Mouse (Mus musculus): ENCODE results near the gene Gm3402. TPM values are rescaled to one million over a fixed set of nuclear protein-coding genes. Genes with fewer than 3 reads are reported as not detected.
"Not testable (repeated sequence)": the region's sequence is repeated elsewhere in the genome, so short reads cannot be mapped to it uniquely, and the experiment has no call there.

Gene Gm3402
- total and polyA plus RNA-seq, 2 experiments: not detected

DNA sequence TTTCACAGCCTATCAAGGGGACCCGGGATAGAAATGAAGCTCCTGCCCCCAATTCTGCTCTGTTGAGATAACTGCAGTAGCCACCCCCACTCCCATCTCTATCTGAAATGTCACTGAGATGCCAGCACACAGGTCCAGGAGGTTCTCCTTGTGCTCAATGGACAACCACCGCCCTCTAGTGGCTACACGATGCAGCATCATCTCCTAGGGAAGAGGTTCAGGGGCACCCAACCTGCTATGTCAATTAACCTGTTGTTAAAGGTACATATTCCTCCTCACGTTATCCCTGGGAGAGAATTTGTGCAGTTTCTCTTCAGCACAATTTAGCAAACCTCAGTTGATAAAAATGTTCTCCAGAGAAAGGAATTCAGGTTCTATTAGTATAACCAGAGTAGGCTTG lies 34.4 kb upstream of the Gm3402 start:
- DNase-seq (ENCODE audit: extremely low read depth, low read depth, low spot score); H3K9ac ChIP-seq (ENCODE audit: low read depth, low read length); H3K4me1 ChIP-seq (ENCODE audit: control insufficient read depth, insufficient read depth, low read length); H3K79me2 ChIP-seq (ENCODE audit: control insufficient read depth, insufficient read depth, low read length); H3K27ac ChIP-seq (replicated peaks; ENCODE audit: insufficient read depth, low read depth, low read length); H3K27me3 ChIP-seq (ENCODE audit: control insufficient read depth, insufficient read depth, low read length); H3K4me3 ChIP-seq (ENCODE audit: insufficient read depth, low read depth, low read length); H3K36me3 ChIP-seq (ENCODE audit: control insufficient read depth, insufficient read depth, low read length): not testable (repeated sequence)
- TF ChIP-seq CTCF (IDR thresholded peaks at IDR 0.05; ENCODE audit: low read depth, low read length): peak; percentile 43
- under 1% methylated on average over 4 of the region's 4 CpGs for WGBS

- H3K27me3 ChIP-seq (ENCODE audit: control insufficient read depth, insufficient read depth, low read length); H3K27ac ChIP-seq (replicated peaks; ENCODE audit: insufficient read depth, low read depth, low read length); H3K4me1 ChIP-seq (ENCODE audit: control insufficient read depth, insufficient read depth, low read length); H3K4me3 ChIP-seq (ENCODE audit: insufficient read depth, low read depth, low read length); H3K9ac ChIP-seq (ENCODE audit: low read depth, low read length); H3K79me2 ChIP-seq (ENCODE audit: control insufficient read depth, insufficient read depth, low read length); DNase-seq (ENCODE audit: extremely low read depth, low read depth, low spot score); H3K36me3 ChIP-seq (ENCODE audit: control insufficient read depth, insufficient read depth, low read length): not testable (repeated sequence)
- WGBS: 79% methylated on average over 3 of the region's 3 CpGs
Measured at GRCm38 (mm10) chr5:146481665-146482064, 32.3 kb upstream of the Gm3402 start, which contains the start of gene Gm6408. Gene Gm6408 (plus strand): TSS chr5:146481965.

DNA sequence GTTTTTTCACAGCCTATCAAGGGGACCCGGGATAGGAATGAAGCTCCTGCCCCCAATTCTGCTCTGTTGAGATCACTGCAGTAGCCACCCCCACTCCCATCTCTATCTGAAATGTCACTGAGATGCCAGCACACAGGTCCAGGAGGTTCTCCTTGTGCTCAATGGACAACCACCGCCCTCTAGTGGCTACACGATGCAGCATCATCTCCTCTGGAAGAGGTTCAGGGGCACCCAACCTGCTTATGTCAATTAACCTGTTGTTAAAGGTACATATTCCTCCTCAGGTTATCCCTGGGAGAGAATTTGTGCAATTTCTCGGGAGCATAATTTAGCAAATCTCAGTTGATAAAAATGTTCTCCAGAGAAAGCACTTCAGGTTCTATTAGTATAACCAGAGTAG lies 25.0 kb upstream of the Gm3402 start:
- not testable (repeated sequence) for H3K36me3 ChIP-seq (ENCODE audit: control insufficient read depth, insufficient read depth, low read length); H3K9ac ChIP-seq (ENCODE audit: low read depth, low read length); H3K4me3 ChIP-seq (ENCODE audit: insufficient read depth, low read depth, low read length); H3K4me1 ChIP-seq (ENCODE audit: control insufficient read depth, insufficient read depth, low read length); H3K27me3 ChIP-seq (ENCODE audit: control insufficient read depth, insufficient read depth, low read length); H3K27ac ChIP-seq (replicated peaks; ENCODE audit: insufficient read depth, low read depth, low read length); H3K79me2 ChIP-seq (ENCODE audit: control insufficient read depth, insufficient read depth, low read length)
- 6% methylated on average over 3 of the region's 4 CpGs for WGBS
- peak; percentile 6 for DNase-seq (ENCODE audit: extremely low read depth, low read depth, low spot score)

DNA sequence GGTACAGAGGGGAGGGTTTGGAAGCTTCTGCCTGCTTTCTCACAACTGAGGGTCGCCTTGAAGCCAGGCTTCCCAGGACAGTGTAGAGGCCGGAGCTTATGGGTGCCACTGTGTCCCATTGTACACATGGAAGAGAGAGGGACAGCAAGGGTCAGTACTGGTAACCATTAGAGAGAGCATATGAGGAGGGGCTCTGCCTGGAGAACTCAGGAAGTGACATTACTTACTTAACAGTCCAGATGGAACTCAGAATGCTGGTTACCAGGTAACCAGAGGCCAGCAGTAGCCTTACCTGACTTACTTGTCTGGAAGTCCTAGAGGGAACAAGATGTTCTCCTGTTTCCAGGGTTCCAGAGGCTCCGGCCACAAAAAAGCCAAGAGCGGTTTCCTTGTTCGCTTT lies 22.9 kb upstream of the Gm3402 start, which contains the start of gene Gm6370:
Gm6370 (plus strand) TSS at position 301 of the 400 bp plus-strand sequence.
- not testable (repeated sequence) for H3K79me2 ChIP-seq (ENCODE audit: control insufficient read depth, insufficient read depth, low read length); H3K4me3 ChIP-seq (ENCODE audit: insufficient read depth, low read depth, low read length); DNase-seq (ENCODE audit: extremely low read depth, low read depth, low spot score); H3K27ac ChIP-seq (replicated peaks; ENCODE audit: insufficient read depth, low read depth, low read length); H3K9ac ChIP-seq (ENCODE audit: low read depth, low read length); H3K4me1 ChIP-seq (ENCODE audit: control insufficient read depth, insufficient read depth, low read length); H3K27me3 ChIP-seq (ENCODE audit: control insufficient read depth, insufficient read depth, low read length); H3K36me3 ChIP-seq (ENCODE audit: control insufficient read depth, insufficient read depth, low read length)
- WGBS: no CpG with 5 or more reads among the region's 5 CpGs

DNA sequence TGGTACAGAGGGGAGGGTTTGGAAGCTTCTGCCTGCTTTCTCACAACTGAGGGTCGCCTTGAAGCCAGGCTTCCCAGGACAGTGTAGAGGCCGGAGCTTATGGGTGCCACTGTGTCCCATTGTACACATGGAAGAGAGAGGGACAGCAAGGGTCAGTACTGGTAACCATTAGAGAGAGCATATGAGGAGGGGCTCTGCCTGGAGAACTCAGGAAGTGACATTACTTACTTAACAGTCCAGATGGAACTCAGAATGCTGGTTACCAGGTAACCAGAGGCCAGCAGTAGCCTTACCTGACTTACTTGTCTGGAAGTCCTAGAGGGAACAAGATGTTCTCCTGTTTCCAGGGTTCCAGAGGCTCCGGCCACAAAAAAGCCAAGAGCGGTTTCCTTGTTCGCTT lies 11.8 kb upstream of the Gm3402 start, which contains the start of gene 4930449I24Rik:
4930449I24Rik (plus strand) TSS at position 301 of the 400 bp plus-strand sequence.
- not testable (repeated sequence) for H3K36me3 ChIP-seq (ENCODE audit: control insufficient read depth, insufficient read depth, low read length); H3K27me3 ChIP-seq (ENCODE audit: control insufficient read depth, insufficient read depth, low read length); DNase-seq (ENCODE audit: extremely low read depth, low read depth, low spot score); H3K27ac ChIP-seq (replicated peaks; ENCODE audit: insufficient read depth, low read depth, low read length); H3K4me3 ChIP-seq (ENCODE audit: insufficient read depth, low read depth, low read length); H3K9ac ChIP-seq (ENCODE audit: low read depth, low read length); H3K79me2 ChIP-seq (ENCODE audit: control insufficient read depth, insufficient read depth, low read length); H3K4me1 ChIP-seq (ENCODE audit: control insufficient read depth, insufficient read depth, low read length)
- no CpG with 5 or more reads among the region's 5 CpGs for WGBS

GRCm38 (mm10) chr5:146525501-146525900 lies 11.6 kb downstream of the Gm3402 start, which contains the start of gene Gm3404:
Gene Gm3404 (plus strand): TSS chr5:146525801.
- not testable (repeated sequence) for H3K9ac ChIP-seq (ENCODE audit: low read depth, low read length); H3K4me3 ChIP-seq (ENCODE audit: insufficient read depth, low read depth, low read length); H3K27ac ChIP-seq (replicated peaks; ENCODE audit: insufficient read depth, low read depth, low read length); DNase-seq (ENCODE audit: extremely low read depth, low read depth, low spot score); H3K4me1 ChIP-seq (ENCODE audit: control insufficient read depth, insufficient read depth, low read length); H3K36me3 ChIP-seq (ENCODE audit: control insufficient read depth, insufficient read depth, low read length); H3K27me3 ChIP-seq (ENCODE audit: control insufficient read depth, insufficient read depth, low read length); H3K79me2 ChIP-seq (ENCODE audit: control insufficient read depth, insufficient read depth, low read length)
- WGBS: 91% methylated on average over 3 of the region's 3 CpGs

DNA sequence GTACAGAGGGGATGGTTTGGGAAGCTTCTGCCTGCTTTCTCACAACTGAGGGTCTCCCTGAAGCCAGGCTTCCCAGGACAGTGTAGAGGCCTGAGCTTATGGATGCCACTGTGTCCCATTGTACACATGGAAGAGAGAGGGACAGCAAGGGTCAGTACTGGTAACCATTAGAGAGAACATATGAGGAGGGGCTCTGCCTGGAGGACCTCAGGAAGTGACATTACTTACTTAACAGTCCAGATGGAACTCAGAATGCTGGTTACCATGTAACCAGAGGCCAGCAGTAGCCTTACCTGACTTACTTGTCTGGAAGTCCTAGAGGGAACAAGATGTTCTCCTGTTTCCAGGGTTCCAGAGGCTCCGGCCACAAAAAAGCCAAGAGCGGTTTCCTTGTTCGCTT lies 23.4 kb downstream of the Gm3402 start, which contains the start of gene Gm3409:
Gm3409 (plus strand) TSS at position 301 of the 400 bp plus-strand sequence.
- not testable (repeated sequence) for H3K79me2 ChIP-seq (ENCODE audit: control insufficient read depth, insufficient read depth, low read length); DNase-seq (ENCODE audit: extremely low read depth, low read depth, low spot score); H3K27ac ChIP-seq (replicated peaks; ENCODE audit: insufficient read depth, low read depth, low read length); H3K36me3 ChIP-seq (ENCODE audit: control insufficient read depth, insufficient read depth, low read length); H3K4me1 ChIP-seq (ENCODE audit: control insufficient read depth, insufficient read depth, low read length); H3K27me3 ChIP-seq (ENCODE audit: control insufficient read depth, insufficient read depth, low read length); H3K4me3 ChIP-seq (ENCODE audit: insufficient read depth, low read depth, low read length); H3K9ac ChIP-seq (ENCODE audit: low read depth, low read length)
- 90% methylated on average over 3 of the region's 3 CpGs for WGBS

- H3K4me3 ChIP-seq (ENCODE audit: insufficient read depth, low read depth, low read length); DNase-seq (ENCODE audit: extremely low read depth, low read depth, low spot score); H3K27ac ChIP-seq (replicated peaks; ENCODE audit: insufficient read depth, low read depth, low read length); H3K27me3 ChIP-seq (ENCODE audit: control insufficient read depth, insufficient read depth, low read length); H3K9ac ChIP-seq (ENCODE audit: low read depth, low read length); H3K4me1 ChIP-seq (ENCODE audit: control insufficient read depth, insufficient read depth, low read length); H3K36me3 ChIP-seq (ENCODE audit: control insufficient read depth, insufficient read depth, low read length); H3K79me2 ChIP-seq (ENCODE audit: control insufficient read depth, insufficient read depth, low read length): not testable (repeated sequence)
- no CpG with 5 or more reads among the region's 3 CpGs for WGBS
Measured at GRCm38 (mm10) chr5:146555836-146556235, 41.9 kb downstream of the Gm3402 start, which contains the start of gene Gm3415. Gene Gm3415 (plus strand): TSS chr5:146556136.
